Mouse (Mus musculus) erythroblast, embryonic 14.5 days (primary cell): ENCODE results near the gene Mllt10.

ENCODE experiments used
- GATA1 ChIP-seq: IDR thresholded peaks from 2 replicates; pipeline ENCODE4 v1.6.1; 2012; ENCODE audit warnings: low read length, inconsistent platforms, mixed read lengths
- TAL1 ChIP-seq: IDR thresholded peaks from 3 replicates; pipeline ENCODE4 v1.6.1; 2012; ENCODE audit warnings: low read length, inconsistent platforms, mixed read lengths

DNA sequence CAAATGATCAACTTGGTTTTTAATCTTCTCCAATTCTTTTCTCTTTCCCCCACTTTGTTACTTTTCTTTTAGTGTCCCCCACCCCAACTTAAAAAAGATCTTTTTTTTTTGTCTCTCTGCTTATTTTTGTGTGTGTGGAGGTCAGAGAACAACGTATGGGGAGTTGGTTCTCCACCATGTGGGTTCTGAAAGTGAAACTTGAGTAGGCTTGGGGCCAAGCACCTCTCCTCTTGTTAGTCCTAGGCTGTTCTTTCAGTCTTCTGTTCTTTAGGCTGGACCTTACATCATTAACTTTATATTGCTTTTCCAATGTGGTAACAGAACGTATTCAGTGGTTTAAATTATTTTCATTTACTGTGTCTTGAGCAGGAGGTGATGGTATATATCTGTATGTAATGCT, 40.8 kb downstream of the Mllt10 start:
- TF ChIP-seq TAL1 (no peak), GATA1 (no peak)
